Mouse (Mus musculus) liver, embryonic 16.5 days (tissue): ENCODE measurements around the gene Naglu. TPM values are rescaled to one million over a fixed set of nuclear protein-coding genes. Genes with fewer than 3 reads are reported as not detected.
A peak's percentile ranks its signal among the peaks of the same experiment; 100 is the strongest.

Source experiments
- ATAC-seq: fragments of 200-750 bp; cut with Nextera tagmentation; 2 replicates; pipeline ENCODE4 v1.8.0; 2017; ENCODE audit warnings: low read depth, mild to moderate bottlenecking, moderate number of reproducible peaks, moderate library complexity
- H3K27ac ChIP-seq: fragments of 300-500 bp; sonication (generic); 2 replicates; pipeline ENCODE4 v1.5.1; 2014; ENCODE audit warnings: mild to moderate bottlenecking, low read length
- H3K27me3 ChIP-seq: fragments of 300-500 bp; sonication (generic); 2 replicates; pipeline ENCODE4 v1.6.1; 2014; ENCODE audit warnings: low read depth, low read length, mixed read lengths; ENCODE audit not compliant: control insufficient read depth, insufficient read depth
- H3K36me3 ChIP-seq: fragments of 300-500 bp; sonication (generic); 2 replicates; pipeline ENCODE4 v1.6.1; 2014; ENCODE audit warnings: mild to moderate bottlenecking; ENCODE audit not compliant: control insufficient read depth, insufficient read depth
- H3K4me1 ChIP-seq: fragments of 300-500 bp; sonication (generic); 2 replicates; pipeline ENCODE4 v1.6.1; 2014; ENCODE audit warnings: low read depth, low read length, mixed read lengths; ENCODE audit not compliant: control insufficient read depth
- H3K4me2 ChIP-seq: fragments of 300-500 bp; sonication (generic); 2 replicates; pipeline ENCODE4 v1.6.1; 2014; ENCODE audit warnings: low read depth, low read length, mixed read lengths
- H3K4me3 ChIP-seq: fragments of 300-500 bp; sonication (generic); 2 replicates; pipeline ENCODE4 v1.5.1; 2014; ENCODE audit warnings: low read depth, mild to moderate bottlenecking, low read length
- H3K9ac ChIP-seq: fragments of 300-500 bp; sonication (generic); 2 replicates; pipeline ENCODE4 v1.6.1; 2014; ENCODE audit warnings: low read depth, low read length
- H3K9me3 ChIP-seq: fragments of 300-500 bp; sonication (generic); replicated peaks from 2 replicates; pipeline ENCODE4 v1.6.1; 2016; ENCODE audit warnings: low read length; ENCODE audit not compliant: control insufficient read depth
- WGBS: fragments of 180-500 bp; shearing (Covaris S2); extraction: QIAGEN DNeasy Blood & Tissue Kit; methylation state at CpG from one replicate; pipeline ENCODE4 v1.1.7; 2014; ENCODE audit not compliant: insufficient replicate concordance; 5-methylcytosine and 5-hydroxymethylcytosine counted together
- polyA plus RNA-seq: library from polyadenylated mRNA; unstranded; fragments of >200 nt; fragmentation: Nextera tagmentation; extraction: Ambion mirVana; gene quantifications from 2 replicates; pipeline ENCODE4 v1.2.1, GENCODE M21; 2015

Naglu gene
- polyA plus RNA-seq, 1 experiment from 2014 or later = 7.2 TPM

- no peak overlapping the region for H3K4me3 ChIP-seq
- 0 out of 2 replicates have a peak overlapping the region, but pooled peaks have one; percentile 6 for H3K27ac ChIP-seq
- ATAC-seq = no peak
- peaks cover 4% of the 10 kb centered on the region for H3K4me1 ChIP-seq
- H3K9me3 ChIP-seq = peaks cover 3% of the 10 kb centered on the region; the same call in 1 of the 2 replicates
- whole genome bisulfite sequencing = 62% methylated on average over 10 of the region's 10 CpGs
- H3K27me3 ChIP-seq = no peaks in the 10 kb centered on the region
- no peak overlapping the region for H3K9ac ChIP-seq
- peaks cover 68% of the 10 kb centered on the region for H3K36me3 ChIP-seq
- H3K4me2 ChIP-seq = no peak overlapping the region
Measured at GRCm38 (mm10) chr11:101052751-101053473, 16.9 kb upstream of the Naglu start.

DNA sequence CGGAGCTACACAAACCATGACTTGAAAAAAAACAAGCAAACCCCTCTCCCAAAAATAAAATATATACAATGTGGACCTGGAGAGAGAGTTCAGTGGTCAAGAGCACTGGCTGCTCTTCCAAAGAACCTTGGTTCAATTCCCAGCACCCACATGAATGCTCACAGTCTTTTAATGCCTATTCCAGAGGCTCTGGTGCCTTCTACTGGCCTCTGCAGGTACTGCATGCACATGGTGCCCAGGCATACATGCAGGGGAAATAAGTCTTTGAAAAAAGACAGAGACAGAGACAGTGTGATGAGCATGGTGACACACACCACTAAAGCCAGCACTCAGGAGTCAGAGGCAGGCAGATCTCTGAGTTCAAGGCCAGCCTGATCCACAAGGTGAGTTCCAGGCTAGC lies 15.8 kb upstream of the Naglu start:
- no peak overlapping the region for H3K4me2 ChIP-seq
- peaks cover 3% of the 10 kb centered on the region; the same call in 1 of the 2 replicates for H3K9me3 ChIP-seq
- 97% methylated on average over 1 of the region's 1 CpGs for WGBS
- peaks cover 10% of the 10 kb centered on the region for H3K4me1 ChIP-seq
- H3K27me3 ChIP-seq = no peaks in the 10 kb centered on the region
- H3K4me3 ChIP-seq = no peak overlapping the region
- peaks cover 58% of the 10 kb centered on the region for H3K36me3 ChIP-seq
- no peak for ATAC-seq
- H3K27ac ChIP-seq = no peak overlapping the region
- H3K9ac ChIP-seq = no peak overlapping the region

- WGBS = 69% methylated on average over 14 of the region's 14 CpGs
- H3K9ac ChIP-seq = no peak overlapping the region
- H3K27ac ChIP-seq = no peak overlapping the region
- H3K9me3 ChIP-seq = peaks cover 3% of the 10 kb centered on the region; the same call in 1 of the 2 replicates
- peaks cover 43% of the 10 kb centered on the region for H3K36me3 ChIP-seq
- H3K4me3 ChIP-seq = no peak overlapping the region
- H3K27me3 ChIP-seq = no peaks in the 10 kb centered on the region
- no peak overlapping the region for H3K4me2 ChIP-seq
- ATAC-seq = no peak
- H3K4me1 ChIP-seq = peaks cover 10% of the 10 kb centered on the region
Measured at GRCm38 (mm10) chr11:101055418-101055817, 14.4 kb upstream of the Naglu start.

- peaks cover 10% of the 10 kb centered on the region for H3K4me1 ChIP-seq
Measured at GRCm38 (mm10) chr11:101056885-101057284, 12.9 kb upstream of the Naglu start.

GRCm38 (mm10) chr11:101057860-101058259 lies 12.0 kb upstream of the Naglu start:
- Histone ChIP-seq H3K4me2 (no peak overlapping the region), H3K4me1 (peaks cover 20% of the 10 kb centered on the region), H3K27ac (no peak overlapping the region), H3K9ac (no peak overlapping the region), H3K9me3 (peaks cover 3% of the 10 kb centered on the region; the same call in 1 of the 2 replicates), H3K36me3 (peaks cover 29% of the 10 kb centered on the region), H3K4me3 (no peak overlapping the region), H3K27me3 (no peaks in the 10 kb centered on the region)
- 0 out of 2 replicates have a peak, but pooled peaks have one; percentile 33 for ATAC-seq
- 24% methylated on average over 5 of the region's 5 CpGs for WGBS

More at GRCm38 (mm10) chr11:101056885-101057284, 12.9 kb upstream of the Naglu start:
- Histone ChIP-seq H3K4me3 (no peak overlapping the region), H3K36me3 (peaks cover 33% of the 10 kb centered on the region), H3K27me3 (no peaks in the 10 kb centered on the region), H3K27ac (no peak overlapping the region), H3K9ac (no peak overlapping the region), H3K4me2 (no peak overlapping the region), H3K9me3 (peaks cover 3% of the 10 kb centered on the region; the same call in 1 of the 2 replicates)
- 61% methylated on average over 8 of the region's 8 CpGs for WGBS
- ATAC-seq = no peak

GRCm38 (mm10) chr11:101058726-101059125 lies 11.1 kb upstream of the Naglu start:
- H3K9me3 ChIP-seq = peaks cover 1% of the 10 kb centered on the region; the same call in 1 of the 2 replicates
- H3K9ac ChIP-seq = no peak overlapping the region
- peaks cover 21% of the 10 kb centered on the region for H3K36me3 ChIP-seq
- no peak overlapping the region for H3K4me2 ChIP-seq
- no peak for ATAC-seq
- no peaks in the 10 kb centered on the region for H3K27me3 ChIP-seq
- H3K27ac ChIP-seq = no peak overlapping the region
- WGBS = 60% methylated on average over 5 of the region's 5 CpGs
- H3K4me1 ChIP-seq = peaks cover 28% of the 10 kb centered on the region
- H3K4me3 ChIP-seq = no peak overlapping the region

- Histone ChIP-seq H3K9ac (no peak overlapping the region), H3K27ac (no peak overlapping the region), H3K4me1 (peaks cover 36% of the 10 kb centered on the region), H3K27me3 (no peaks in the 10 kb centered on the region), H3K4me2 (no peak overlapping the region), H3K9me3 (no peaks in the 10 kb centered on the region), H3K4me3 (no peak overlapping the region), H3K36me3 (peaks cover 19% of the 10 kb centered on the region)
- 88% methylated on average over 10 of the region's 10 CpGs for WGBS
- no peak for ATAC-seq
Measured at GRCm38 (mm10) chr11:101059473-101059872, 10.3 kb upstream of the Naglu start.

GRCm38 (mm10) chr11:101060126-101060525 lies 9.7 kb upstream of the Naglu start:
- H3K9ac ChIP-seq = no peak overlapping the region
- H3K27me3 ChIP-seq = no peaks in the 10 kb centered on the region
- peaks cover 19% of the 10 kb centered on the region for H3K36me3 ChIP-seq
- 76% methylated on average over 8 of the region's 8 CpGs for WGBS
- no peak overlapping the region for H3K4me2 ChIP-seq
- no peaks in the 10 kb centered on the region for H3K9me3 ChIP-seq
- peaks cover 42% of the 10 kb centered on the region for H3K4me1 ChIP-seq
- H3K27ac ChIP-seq = peak overlapping the region; percentile 2; the same call in 1 of the 2 replicates
- ATAC-seq = no peak
- H3K4me3 ChIP-seq = no peak overlapping the region

DNA sequence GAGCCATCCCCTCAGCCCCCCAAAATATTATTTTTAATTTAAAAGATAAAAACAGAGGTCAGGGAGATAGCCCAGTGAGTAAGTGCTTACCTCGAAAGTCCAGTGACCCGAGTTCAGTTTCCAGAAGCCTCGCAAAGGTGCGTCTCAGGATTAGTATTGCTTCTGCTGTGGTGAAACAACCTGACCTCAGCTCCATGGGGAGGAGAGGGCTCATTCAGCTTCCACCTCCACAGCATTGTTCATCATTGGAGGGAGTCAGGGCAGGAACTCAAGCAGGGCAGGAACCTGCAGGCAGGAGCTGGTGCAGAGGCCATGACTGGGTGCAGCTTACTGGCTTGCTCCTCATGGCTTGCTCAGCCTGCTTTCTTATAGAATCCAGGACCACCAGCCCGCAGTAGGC lies 8.8 kb upstream of the Naglu start:
- peaks cover 10% of the 10 kb centered on the region for H3K36me3 ChIP-seq
- H3K9me3 ChIP-seq = no peaks in the 10 kb centered on the region
- 88% methylated on average over 5 of the region's 5 CpGs for WGBS
- no peak for ATAC-seq
- no peak overlapping the region for H3K4me2 ChIP-seq
- H3K4me3 ChIP-seq = no peak overlapping the region
- H3K27me3 ChIP-seq = no peaks in the 10 kb centered on the region
- no peak overlapping the region for H3K27ac ChIP-seq
- peaks cover 50% of the 10 kb centered on the region for H3K4me1 ChIP-seq
- H3K9ac ChIP-seq = no peak overlapping the region
